Mouse (Mus musculus) large intestine, adult 2 months (tissue): ENCODE data around the gene Rap2b. TPM values are rescaled to one million over a fixed set of nuclear protein-coding genes. Genes with fewer than 3 reads are reported as not detected.

Source experiments
- DNase-seq: peaks from one replicate; pipeline ENCODE4 v3.0.0-alpha.2; 2012; ENCODE audit warnings: low read depth, low spot score
- WGBS: fragments of 180-500 bp; shearing (Covaris S2); methylation state at CpG from one replicate; pipeline ENCODE4 v1.1.7; 2018; 5-methylcytosine and 5-hydroxymethylcytosine counted together
- polyA plus RNA-seq: library from polyadenylated mRNA; depleted of rRNA; stranded (reverse); fragments of >200 nt; gene quantifications from 2 replicates; pipeline ENCODE4 v1.2.3, GENCODE M21; 2012; rRNA removed

The Rap2b gene
- polyA plus RNA-seq = 2.1 and 3.0 TPM in 2 replicates

DNA sequence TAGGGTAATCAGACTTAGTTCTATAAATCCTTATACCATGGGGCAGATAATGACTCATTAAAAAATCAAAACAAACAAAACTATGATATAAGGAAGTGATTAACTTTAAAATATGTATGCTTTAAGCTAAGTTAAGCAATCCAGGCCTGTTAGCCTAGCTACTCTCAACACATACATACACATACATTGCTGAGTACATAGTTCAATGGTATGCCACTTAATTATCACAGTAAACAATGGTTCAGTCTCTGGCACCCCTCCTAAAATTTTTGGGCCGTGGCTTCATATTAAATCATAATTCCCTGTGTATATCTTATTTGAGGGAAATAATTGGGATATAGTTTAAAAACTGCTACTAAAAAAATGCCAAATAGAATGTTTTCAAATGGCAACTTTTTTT, at the start of gene Rap2b:
TSS of gene Rap2b (plus strand) at position 301 of the 400 bp plus-strand sequence.
- WGBS = 36% methylated on average over 1 of the region's 1 CpGs
- DNase-seq = no peak

DNA sequence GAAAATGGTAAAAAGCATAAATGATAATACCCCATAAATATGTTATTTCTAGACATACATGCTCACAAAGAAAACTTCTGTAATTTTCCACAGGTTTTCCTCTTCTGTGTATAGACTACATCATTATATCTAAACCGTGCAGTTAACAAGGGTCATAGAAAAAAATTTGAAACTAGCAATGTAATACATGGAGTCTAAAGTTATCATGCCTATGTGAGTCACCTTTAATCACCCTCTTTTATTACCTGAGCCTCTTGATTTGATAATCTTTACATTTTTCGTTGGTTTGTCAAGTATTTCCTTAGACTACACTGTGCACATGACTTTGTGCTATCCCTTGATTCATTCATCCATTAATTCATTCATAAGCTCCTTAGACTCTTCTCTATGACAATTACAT, 46.4 kb upstream of the Rap2b start:
- no peak for DNase-seq
- WGBS = 30% methylated on average over 2 of the region's 2 CpGs

DNA sequence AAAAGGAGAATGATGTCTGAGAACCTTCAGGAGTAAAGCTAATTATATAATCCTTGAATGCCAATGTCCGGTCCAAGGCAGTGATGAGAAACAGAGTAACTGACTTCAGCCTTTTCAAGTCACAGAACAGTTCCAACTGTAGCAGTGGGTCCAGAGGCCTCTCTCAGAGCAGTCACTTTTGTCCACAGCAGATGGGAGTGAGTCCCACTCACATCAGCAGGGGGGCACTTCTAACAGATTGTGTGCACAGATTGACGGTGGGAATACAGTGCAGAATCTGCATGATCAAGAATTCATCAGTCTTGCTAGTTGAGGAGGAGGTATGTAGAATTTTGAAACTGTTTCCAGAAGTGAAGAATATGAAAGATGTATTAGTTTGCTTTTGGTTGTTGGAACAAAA, 41.4 kb upstream of the Rap2b start:
- 89% methylated on average over 2 of the region's 2 CpGs for WGBS
- no peak for DNase-seq

DNA sequence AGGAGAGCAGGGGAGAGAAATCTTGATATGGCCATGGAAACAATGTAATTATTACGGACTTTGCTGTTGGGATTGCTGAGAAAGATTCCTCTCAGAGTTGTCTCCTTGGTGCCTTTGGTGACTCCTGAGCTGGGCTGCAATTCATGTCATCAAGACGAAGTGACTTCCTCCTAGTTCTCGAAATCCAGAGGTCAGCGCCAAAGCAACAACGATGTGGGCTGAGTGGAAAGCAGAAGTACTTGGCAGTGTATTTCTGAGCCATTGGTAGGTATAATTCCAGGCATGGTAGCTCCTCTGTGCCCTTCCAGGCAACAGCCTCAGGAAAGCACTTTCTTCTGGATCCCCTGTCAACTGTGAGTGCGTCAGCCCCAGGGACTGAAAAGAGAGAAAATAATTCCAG, 39.8 kb upstream of the Rap2b start:
- 78% methylated on average over 6 of the region's 6 CpGs for WGBS
- DNase-seq = no peak

DNA sequence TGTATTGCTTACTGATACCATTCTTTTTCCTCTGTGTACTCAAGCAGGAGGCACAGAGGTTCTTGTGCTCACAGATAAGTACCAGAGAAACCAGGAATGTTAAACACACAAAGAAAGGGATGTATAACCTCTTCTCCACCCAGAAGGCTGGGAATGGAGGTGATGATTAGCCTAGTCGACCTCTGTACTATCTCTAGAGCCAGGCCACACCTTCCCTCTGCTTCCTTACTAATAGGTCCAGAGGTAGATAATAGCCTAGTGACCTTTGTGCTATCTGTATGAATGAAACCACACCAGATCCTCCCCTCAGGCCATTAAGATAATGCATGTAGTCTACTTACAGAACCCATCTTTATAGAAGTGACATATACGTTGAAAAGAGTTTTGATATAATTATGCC, 25.2 kb upstream of the Rap2b start:
- no peak for DNase-seq

DNA sequence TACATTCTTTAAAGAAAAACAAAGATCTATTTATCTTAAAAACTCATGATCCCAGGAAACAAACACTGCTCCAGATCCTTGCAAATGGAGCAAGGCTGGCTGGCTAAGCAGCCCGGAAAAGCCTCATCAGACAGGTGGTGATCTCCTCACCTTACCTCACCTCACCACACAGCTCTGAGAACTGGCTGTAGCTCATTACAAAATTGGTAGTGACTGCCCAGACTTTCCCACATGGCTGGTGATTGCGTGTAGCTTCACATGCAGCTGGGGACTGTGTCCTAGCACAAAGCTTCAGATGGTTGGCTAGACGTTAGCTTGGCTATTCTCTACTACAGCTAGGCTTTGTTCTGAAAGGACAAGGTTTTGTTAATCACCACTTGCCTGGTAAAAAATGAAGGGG, 24.2 kb upstream of the Rap2b start:
- 88% methylated on average over 3 of the region's 3 CpGs for WGBS
- no peak for DNase-seq

More for the DNA sequence above, 25.2 kb upstream of the Rap2b start:
- WGBS = 24% methylated on average over 2 of the region's 2 CpGs

DNA sequence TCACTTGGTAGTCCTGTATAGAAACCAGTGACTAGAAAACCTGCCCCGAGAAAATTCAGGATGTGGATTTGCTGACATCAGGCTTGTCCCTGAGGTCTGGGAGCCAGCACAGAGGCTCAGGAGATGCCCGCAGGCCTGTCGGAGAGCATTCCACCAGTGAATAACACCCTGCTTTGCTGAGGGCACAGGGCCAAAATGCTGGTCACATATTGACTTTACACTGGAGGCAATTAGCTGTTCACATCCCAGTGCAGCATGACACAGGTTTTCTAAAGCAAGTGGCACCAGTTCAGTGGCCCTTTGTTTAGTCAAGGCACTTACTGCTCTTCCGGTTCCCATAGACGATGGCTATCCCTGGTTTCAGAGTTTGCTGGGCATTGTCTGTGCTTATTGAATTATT, 21.1 kb upstream of the Rap2b start:
- DNase-seq = no peak
- WGBS = 51% methylated on average over 5 of the region's 5 CpGs

DNA sequence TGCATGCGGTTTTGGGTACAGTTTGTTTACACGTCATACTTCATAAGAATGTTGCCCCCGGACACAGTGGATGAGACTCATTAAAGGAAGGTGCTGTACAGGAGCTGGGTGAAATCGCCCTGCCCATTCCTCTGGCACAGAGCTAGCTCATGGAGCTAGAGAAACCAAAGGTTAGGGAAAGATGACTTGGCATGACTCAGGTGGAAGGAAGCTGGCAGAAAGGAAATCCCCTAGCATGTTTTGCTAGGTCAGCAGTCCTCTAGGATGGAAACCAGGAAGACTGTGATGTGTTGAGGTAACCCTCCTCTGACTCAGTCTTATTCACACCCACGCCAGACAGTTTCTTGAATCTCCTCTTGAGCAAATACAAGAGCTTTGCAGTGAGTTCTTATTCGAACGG, 17.4 kb upstream of the Rap2b start:
- WGBS = 36% methylated on average over 7 of the region's 7 CpGs
- no peak for DNase-seq

DNA sequence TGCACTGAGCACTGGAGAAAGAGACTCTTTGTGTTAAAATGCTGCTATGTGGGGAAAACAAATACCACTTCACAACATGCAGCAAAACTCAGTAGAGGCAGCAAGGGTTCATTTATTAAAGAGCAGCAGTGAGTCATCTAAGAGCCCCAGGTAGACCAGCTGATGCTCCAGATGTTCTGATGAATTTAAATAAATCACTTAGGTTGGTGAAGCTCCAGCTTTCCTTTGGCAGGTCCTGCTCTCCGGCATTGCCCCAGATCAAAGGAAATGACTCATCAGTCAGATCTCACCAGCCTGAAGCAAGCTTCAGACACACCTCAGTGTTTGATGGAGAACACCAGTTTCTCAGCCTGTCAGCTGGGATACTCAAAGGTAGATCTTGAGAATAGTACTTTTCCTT, 15.8 kb upstream of the Rap2b start:
- no peak for DNase-seq
- WGBS = 15% methylated on average over 1 of the region's 1 CpGs

DNA sequence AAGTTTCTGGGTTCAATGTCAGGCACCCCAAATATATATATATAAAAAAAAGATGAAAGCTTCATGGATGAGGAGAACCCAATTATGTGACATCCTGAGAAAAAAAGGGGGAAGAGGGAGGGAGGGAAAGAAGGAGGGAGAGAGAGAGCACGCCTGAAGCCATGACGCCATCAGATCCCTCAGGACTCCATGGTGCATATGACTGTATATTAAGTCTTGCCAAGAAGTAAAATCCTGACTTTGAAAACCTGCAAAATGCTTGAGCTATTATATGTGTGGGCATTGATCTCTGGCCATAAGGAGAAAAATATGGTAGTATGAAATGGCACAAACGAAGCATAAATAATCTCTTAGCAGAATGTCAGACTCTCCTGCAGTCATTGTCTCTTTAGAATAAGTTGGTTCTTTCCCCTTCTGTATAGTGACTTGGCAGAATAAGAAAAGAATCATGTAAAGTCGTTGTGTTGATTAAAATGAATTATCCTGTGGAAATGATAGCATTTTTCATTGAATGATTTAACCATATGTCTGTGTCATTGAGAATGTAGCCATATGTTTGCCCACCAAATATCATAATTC, 13.3 kb upstream of the Rap2b start:
- no peak for DNase-seq
- 79% methylated on average over 4 of the region's 4 CpGs for WGBS

DNA sequence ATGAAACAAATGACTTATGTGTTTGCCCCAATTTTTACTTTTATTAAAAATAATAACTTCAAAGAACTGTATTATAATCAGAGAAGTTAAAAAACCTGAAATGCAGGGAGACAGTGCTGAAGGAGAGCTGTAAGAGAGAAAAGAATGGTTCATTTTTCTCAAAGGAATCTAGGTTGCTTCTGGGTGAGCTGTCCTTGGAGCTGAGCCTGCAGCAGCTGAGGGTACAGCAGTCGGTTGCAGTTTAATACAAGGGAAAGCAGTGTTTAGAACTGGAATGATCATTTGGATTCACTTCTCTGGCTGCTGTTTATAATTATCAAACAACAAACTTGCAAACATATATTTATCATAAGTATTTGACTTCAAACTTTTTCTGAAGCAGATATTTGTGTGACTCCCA, 12.0 kb upstream of the Rap2b start:
- 60% methylated on average over 1 of the region's 1 CpGs for WGBS
- DNase-seq = no peak

DNA sequence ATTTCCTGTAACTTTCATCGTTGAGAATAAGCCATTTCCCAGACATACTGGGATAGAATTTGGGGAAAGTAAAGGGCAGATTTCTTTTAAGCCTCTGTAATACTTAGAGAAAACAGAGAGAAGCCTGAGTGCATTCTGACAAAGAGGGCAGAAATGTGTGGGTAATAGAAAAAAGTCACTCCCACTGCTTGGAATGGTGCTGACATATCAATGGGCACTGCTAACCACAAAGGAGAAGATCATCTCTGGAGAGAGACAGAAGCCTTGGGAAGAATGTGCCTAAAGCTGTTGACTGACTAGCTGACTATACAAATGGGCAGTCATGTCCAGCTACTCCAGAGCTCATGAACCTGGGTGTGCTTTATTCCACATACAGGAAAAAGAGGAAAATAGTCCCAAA, 6.0 kb upstream of the Rap2b start:
- no peak for DNase-seq
- 73% methylated on average over 1 of the region's 1 CpGs for WGBS

DNA sequence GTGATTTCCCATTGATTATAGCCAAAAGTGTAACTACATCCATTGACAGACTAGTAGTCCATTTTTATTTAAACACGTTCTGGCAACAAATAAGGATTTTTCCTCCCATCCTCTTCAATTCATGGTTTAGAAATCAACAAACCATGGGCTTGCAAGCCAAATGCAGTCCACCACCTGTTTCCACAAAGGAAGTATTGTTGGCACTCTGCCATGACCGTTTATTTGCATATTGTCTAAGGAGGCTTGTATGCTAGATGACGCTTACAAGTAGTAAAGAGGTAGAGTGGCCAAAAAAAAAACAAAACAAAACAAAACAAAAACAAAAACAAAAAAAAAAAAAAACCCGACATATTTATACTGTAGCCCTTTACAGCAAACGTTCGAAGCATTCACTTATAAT, 3.3 kb upstream of the Rap2b start:
- 36% methylated on average over 6 of the region's 6 CpGs for WGBS
- DNase-seq = no peak

DNA sequence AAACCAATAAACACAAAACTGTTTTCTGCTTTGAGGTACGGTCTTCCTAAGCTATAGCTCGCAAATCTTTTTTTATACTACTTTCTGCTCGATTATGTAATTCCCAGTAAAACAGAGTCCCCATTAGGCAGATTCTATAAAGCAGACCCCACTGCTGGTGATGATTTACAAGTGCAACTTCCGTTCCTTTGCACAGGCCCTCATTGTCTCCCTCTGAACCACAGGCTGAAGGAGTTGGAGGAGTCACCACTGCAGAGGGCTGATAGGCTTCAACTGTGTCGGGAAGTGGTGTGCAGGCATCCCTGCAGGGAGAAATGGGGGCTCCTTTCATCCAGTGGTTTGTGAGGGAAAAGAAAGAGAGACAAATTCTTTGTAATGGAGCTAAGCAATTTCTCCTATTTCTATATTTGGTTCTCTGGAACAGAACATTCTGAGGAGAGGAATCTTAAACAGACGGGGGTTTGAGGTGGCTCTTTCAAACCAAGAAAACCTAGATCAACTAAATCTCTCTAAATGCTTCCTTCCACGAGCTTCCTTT, 2.6 kb upstream of the Rap2b start:
- WGBS = 38% methylated on average over 7 of the region's 7 CpGs
- DNase-seq = no peak

DNA sequence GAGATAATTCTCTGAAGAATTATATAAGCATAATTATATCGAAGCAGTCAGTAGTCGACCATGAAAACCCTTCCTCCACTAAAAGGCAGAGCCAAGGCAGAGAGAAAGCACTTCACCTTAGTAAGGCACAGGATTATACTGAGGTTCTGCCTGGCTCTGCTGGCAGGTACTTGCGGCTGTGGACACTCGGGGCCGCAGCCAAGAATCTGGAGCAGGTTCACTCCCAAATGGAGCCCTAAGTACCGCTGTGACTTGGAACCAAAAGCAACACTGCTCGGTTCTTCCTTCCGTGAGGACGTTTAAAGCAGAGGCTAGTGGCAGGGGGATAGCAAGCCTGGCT, 1.4 kb downstream of the Rap2b start:
- DNase-seq = no peak
- WGBS = 3% methylated on average over 9 of the region's 9 CpGs

DNA sequence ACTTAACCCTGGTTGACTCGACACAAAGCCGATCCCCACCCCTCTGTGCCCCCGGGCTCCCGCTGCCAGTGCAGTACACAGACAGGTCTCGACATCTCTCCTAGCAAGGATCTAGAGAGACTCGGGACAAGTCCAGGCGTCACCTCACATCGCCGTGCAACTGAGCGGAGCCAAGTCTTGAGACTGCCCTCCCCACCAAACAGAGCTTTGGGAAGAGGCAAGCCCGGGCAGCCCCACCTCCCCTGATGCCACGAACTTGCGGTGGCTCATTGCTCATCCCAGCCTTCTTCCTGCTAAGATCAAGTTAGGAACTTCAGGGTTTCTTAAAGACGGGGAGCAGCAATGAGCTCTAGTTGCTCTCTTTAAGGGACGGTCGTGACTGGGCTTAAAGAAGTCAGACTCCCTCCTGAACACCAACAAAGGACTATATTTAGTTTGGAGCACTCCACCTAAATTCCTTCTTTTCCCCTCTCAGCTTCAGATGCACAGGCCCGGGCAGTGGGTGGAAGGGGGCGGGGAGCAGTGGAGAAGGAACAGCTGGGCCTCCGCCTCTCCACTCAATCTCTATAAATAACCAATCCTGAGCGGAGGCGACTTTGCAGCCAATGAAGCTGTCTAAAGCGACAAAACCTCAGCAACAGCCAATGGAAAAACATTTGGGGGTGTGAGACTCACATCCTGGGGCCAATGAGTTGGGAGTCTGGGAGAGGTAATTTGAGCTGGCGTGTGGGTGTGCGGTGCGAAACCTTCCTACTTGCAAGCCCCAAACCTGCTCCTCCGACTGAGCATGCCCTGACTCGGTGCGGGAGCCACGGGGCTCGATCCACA, 1.9 kb downstream of the Rap2b start:
- 1% methylated on average over 30 of the region's 30 CpGs for WGBS

DNA sequence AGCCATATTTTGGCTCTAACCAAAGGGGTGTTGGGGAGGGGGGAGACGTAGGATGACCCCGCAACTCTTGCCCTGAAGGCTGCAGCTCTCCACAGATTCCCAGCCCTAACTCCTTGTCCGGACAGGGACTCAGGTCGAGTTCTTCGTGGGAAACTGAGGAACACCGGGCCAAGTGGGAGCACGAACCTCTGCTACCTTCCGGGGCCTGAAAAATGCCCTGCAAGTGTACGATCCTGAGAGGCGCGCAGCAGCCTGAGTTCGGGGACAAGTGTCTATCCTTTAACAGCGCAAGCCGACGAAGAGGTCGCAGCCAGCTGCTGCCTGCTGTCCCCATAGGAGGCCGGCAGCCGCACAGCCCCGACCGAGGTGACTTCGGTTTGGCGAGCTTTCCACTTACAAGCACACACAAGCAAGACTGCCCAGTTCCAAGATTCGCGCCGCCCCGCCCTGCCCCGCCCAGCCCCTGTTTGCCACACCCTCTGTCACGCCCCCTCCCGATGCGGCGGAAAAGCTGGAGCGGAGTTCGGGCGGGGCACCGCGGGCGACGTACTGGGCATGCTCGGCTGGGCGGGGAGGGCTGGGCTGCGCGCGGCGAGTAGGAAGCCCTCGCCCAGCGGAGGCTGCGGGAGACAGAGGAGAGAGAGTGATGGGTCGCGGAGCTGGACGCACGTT, 2.7 kb downstream of the Rap2b start:
- WGBS = under 1% methylated on average over 51 of the region's 51 CpGs
- DNase-seq = peak; percentile 71

More for the DNA sequence above, 1.9 kb downstream of the Rap2b start:
- DNase-seq = peak; percentile 94

DNA sequence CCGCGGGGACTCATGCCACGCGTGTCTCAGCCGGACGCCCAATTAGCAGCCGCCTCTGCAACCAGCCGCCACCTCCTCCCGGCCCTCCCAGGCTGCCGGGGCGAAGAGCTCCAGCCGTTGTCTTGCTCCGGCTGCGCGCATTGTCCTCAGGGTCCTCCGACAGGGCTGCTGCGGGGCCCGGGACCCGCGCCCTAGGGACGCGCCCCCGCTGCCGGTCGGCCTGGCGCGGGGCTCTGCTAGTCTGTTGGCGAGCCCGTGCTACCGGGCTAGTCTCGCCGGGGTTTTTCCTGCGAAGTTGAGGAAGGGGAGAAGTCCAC, 3.2 kb downstream of the Rap2b start:
- DNase-seq = no peak
- under 1% methylated on average over 33 of the region's 33 CpGs for WGBS

DNA sequence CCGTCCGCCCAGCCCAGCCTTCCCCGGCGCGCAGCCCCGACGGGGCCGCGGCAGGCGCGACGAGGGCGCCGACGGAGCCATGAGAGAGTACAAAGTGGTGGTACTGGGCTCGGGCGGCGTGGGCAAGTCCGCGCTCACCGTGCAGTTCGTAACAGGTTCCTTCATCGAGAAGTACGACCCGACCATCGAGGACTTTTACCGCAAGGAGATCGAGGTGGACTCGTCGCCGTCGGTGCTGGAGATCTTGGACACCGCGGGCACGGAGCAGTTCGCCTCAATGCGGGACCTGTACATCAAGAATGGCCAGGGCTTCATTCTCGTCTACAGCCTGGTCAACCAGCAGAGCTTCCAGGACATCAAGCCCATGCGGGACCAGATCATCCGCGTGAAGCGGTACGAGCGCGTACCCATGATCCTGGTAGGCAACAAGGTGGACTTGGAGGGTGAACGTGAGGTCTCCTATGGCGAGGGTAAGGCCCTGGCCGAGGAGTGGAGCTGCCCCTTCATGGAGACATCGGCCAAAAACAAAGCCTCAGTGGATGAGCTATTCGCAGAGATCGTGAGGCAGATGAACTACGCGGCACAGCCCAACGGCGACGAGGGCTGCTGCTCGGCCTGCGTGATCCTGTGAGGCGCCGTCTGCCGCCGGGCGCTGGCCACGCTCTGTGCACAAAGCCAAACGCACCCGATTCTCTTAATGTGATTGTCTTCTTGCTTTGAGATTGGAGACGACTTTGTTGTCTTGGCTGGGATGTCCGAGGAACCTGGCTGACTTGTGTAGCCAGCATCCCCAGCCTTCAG, 3.7 kb downstream of the Rap2b start:
- WGBS = under 1% methylated on average over 68 of the region's 68 CpGs
- DNase-seq = no peak

DNA sequence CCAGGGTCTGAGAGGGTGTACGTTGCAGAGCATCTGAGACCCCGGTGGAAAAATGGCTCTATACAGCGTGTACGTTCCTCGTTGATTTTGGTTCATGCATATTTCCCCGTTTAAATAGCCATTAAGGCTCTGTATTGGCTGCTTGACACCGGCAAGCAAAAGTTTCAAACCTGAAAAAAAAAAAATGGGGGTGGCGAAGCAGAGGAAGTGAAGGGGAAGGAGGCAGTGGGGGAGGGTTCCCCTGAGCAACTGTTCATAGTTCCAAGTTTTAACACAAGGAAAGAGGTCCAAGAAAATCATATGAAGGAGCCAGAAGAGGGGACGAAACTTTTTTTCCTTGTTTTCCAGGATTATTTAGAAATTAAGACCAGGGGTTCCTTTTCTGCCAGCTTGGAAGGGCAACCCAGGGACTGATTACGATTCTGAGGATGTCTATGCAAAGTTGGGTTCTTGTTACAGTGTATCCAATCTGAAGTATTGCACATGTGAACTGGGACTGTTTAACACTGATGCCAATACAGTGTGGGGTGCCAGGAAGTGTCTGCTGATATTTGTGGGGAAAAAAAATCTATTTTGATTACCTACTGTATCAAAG, 4.4 kb downstream of the Rap2b start, which contains the start of gene B430305J03Rik:
TSS of gene B430305J03Rik (minus strand) at position 173 of the 595 bp plus-strand sequence.
- 8% methylated on average over 10 of the region's 10 CpGs for WGBS
- no peak for DNase-seq
